Mouse (Mus musculus) hematopoietic multipotent progenitor cell, adult 10-12 weeks (in vitro differentiated cells): Measurements from ENCODE around the gene Mast4. TPM values are rescaled to one million over a fixed set of nuclear protein-coding genes. Genes with fewer than 3 reads are reported as not detected.

ENCODE experiments used
- polyA plus RNA-seq: library from polyadenylated mRNA; stranded (reverse); fragments of >175 nt; gene quantifications from 2 replicates; pipeline ENCODE4 v1.2.3, GENCODE M21; 2012; ENCODE audit warnings: low replicate concordance

Mast4 gene
- 11.1 and 12.2 TPM in 2 replicates for polyA plus RNA-seq

GRCm38 (mm10) chr13:103334392-103334686 is at the start of gene Mast4:
TSS of gene Mast4 (minus strand) at chr13:103334497.

GRCm38 (mm10) chr13:102693341-102693801 is 640.9 kb downstream of the Mast4 start, which contains the start of gene Cd180:
TSS of gene Cd180 (plus strand) at chr13:102693558.

